Mouse (Mus musculus) right cerebral cortex, adult 2 months (tissue): ENCODE measurements at regions not wholly inside any gene's neighbourhood (a gene's known extent, or its start where the extent isn't known, plus 50 kb on each side); places are given as distances from the start of the nearest gene placed in this dataset.

Experiments used
- DNase-seq, 2 experiments: peaks; one replicate each; pipeline ENCODE4 v3.0.0; 2021 to 2022; ENCODE audit warnings: low spot score in 2 of 2

GRCm38 (mm10) chr1:77029091-77029490 lies 485.8 kb downstream of the Epha4 start:
- no peak for DNase-seq

- DNase-seq = no peak
Measured at GRCm38 (mm10) chr1:77043749-77044564, 470.9 kb downstream of the Epha4 start.

- DNase-seq = no peak
Measured at GRCm38 (mm10) chr1:77048720-77049406, 466.0 kb downstream of the Epha4 start.

- DNase-seq = no peak
Measured at GRCm38 (mm10) chr1:77051239-77051638, 463.6 kb downstream of the Epha4 start.

- no peak for DNase-seq
Measured at GRCm38 (mm10) chr1:77053837-77054540, 460.9 kb downstream of the Epha4 start.

- DNase-seq = no peak
Measured at GRCm38 (mm10) chr1:77062468-77062867, 452.4 kb downstream of the Epha4 start.

GRCm38 (mm10) chr1:77073071-77073470 lies 441.8 kb downstream of the Epha4 start:
- DNase-seq = no peak

GRCm38 (mm10) chr1:77074926-77075885 lies 439.7 kb downstream of the Epha4 start:
- peak in 1 of 2 experiments; percentile 19 for DNase-seq

- DNase-seq = no peak
Measured at GRCm38 (mm10) chr1:77080767-77081166, 434.1 kb downstream of the Epha4 start.

- no peak for DNase-seq
Measured at GRCm38 (mm10) chr1:77081660-77082059, 433.2 kb downstream of the Epha4 start.

- DNase-seq = no peak
Measured at GRCm38 (mm10) chr1:77082410-77082809, 432.5 kb downstream of the Epha4 start.

GRCm38 (mm10) chr1:77093551-77093950 lies 421.3 kb downstream of the Epha4 start:
- DNase-seq = no peak

- DNase-seq = peak; percentile 17 to 27
Measured at GRCm38 (mm10) chr1:77101726-77102272, 413.1 kb downstream of the Epha4 start.

- no peak for DNase-seq
Measured at GRCm38 (mm10) chr1:77102421-77103133, 412.3 kb downstream of the Epha4 start.

GRCm38 (mm10) chr1:77109861-77110785 lies 404.8 kb downstream of the Epha4 start:
- peak; percentile 11 to 12 for DNase-seq

- no peak for DNase-seq
Measured at GRCm38 (mm10) chr1:77128411-77128810, 386.5 kb downstream of the Epha4 start.

GRCm38 (mm10) chr1:77137663-77138062 lies 377.2 kb downstream of the Epha4 start:
- no peak for DNase-seq

- no peak for DNase-seq
Measured at GRCm38 (mm10) chr1:77140906-77141305, 374.0 kb downstream of the Epha4 start.

GRCm38 (mm10) chr1:77148052-77148451 lies 366.8 kb downstream of the Epha4 start:
- DNase-seq = no peak
